Mouse (Mus musculus): ENCODE data around the gene Apopt1.
A peak's percentile ranks its signal among the peaks of the same experiment; 100 is the strongest.

DNA sequence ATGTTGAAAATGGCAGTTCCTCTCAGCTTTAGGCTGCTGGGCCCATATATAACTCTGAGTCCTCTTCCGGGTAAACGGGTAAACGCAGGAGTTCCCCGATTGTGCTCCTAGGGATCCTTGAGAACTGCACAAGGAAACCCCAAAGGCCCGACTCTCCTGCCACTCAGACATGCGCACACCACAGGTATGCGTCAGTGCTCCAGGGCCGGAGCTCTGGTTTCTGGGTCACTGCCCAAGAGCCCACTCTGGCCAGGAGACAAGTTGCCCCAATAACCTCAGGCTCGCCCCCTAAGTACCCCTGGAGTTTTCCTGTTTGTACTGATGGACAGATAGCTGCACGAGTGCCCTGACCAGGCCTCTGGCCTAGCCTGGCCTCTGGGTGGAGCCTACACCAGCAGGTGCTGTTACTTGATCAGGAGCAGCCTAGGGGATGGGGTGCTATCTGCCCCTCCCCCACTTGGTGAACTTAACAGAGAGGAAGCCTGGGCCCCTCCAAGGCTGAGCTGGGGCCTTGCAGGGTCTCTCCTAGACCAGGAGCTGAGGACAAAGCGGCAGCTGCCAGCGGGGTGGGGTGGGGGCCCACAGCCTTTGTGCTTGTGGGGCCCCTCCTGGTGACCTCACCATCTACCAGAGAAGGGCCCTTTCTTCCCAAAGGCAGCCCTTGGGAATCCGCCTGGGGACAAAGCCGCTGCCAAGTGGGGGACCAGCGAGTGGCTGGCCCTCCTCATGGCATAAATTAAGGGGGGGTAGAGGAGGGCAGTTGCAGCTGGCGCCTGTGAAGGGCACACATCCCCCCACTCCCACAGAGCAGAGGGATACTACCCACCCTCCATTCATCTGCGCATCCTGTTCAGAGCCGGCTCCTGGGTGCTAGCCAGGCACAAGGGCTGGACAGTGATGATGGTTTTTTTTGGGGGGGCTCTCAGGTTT is 19.5 kb upstream of the Apopt1 start:
- TF ChIP-seq POLR2AphosphoS2 (IDR thresholded peaks at IDR 0.05; ENCODE audit: insufficient read length, low read depth), result no peak
- TF ChIP-seq POLR2A (IDR thresholded peaks at IDR 0.05; ENCODE audit: insufficient read length, low read depth), result no peak
- peak in 1 of 3 experiments; percentile 61 for TF ChIP-seq MYOD1 (IDR thresholded peaks at IDR 0.05; ENCODE audit: control insufficient read depth in 1 of 3, insufficient read length in 2 of 3, low read depth in 2 of 3)
- TF ChIP-seq E2F4 (IDR thresholded peaks at IDR 0.05; ENCODE audit: insufficient read depth), result no peak
- TF ChIP-seq REST (IDR thresholded peaks at IDR 0.05; ENCODE audit: insufficient read depth, insufficient read length), result no peak
- no peak for TF ChIP-seq USF1 (IDR thresholded peaks at IDR 0.05; ENCODE audit: low read depth)
- TF ChIP-seq MYOG (IDR thresholded peaks at IDR 0.05; ENCODE audit: control insufficient read depth in 1 of 3, insufficient read depth in 1 of 3, insufficient read length in 2 of 3, low read depth in 2 of 3), result peak in 2 of 3 experiments; percentile 53 to 56
- TF ChIP-seq TCF3 (IDR thresholded peaks at IDR 0.05; ENCODE audit: insufficient read length, low read depth), result no peak

Data from myocyte (in vitro differentiated cells).